7 mouse cellular contexts compared by ENCODE assay signal in genomic region chr7:25679971-25680370, GRCm38 (mm10). TPM values are rescaled to one million over a fixed set of nuclear protein-coding genes. Genes with fewer than 3 reads are reported as not detected.
A peak's percentile ranks its signal among the peaks of the same experiment; 100 is the strongest.
DNase-seq lines count a peak whose midpoint lies in the region; ATAC-seq and TF ChIP-seq lines count a peak whose summit lies in the region.

No protein-coding gene starts in this region.

- peak overlapping the region; percentile 51 for H3K4me2 ChIP-seq in midbrain, embryonic 16.5 days (ENCODE audit: low read length)

- intact Hi-C loops in left cerebral cortex, postnatal 36 days (cut with DNase I): loop anchor here (5.0 kb wide), 1 partner anchor 37 kb away; the partner anchor contains the start of gene Ccdc97

- no peak for TF ChIP-seq POLR2A in testis, adult 2 months (IDR thresholded peaks at IDR 0.05; ENCODE audit: control insufficient read depth, low read depth, low read length)

- 9% methylated on average over 6 of the region's 6 CpGs for WGBS in forebrain, embryonic 10.5 days
- 12% methylated on average over 6 of the region's 6 CpGs for WGBS in midbrain, embryonic 16.5 days

- H3K9me3 ChIP-seq in forebrain, embryonic 10.5 days: no peaks in the 10 kb centered on the region
- H3K9me3 ChIP-seq in midbrain, embryonic 16.5 days (replicated peaks; ENCODE audit: control insufficient read depth, low read length, poor library complexity, severe bottlenecking): no peaks in the 10 kb centered on the region

- H3K9ac ChIP-seq in midbrain, embryonic 16.5 days (ENCODE audit: low read depth, low read length): peak overlapping the region; percentile 82; the same call in 1 of the 2 replicates

- no peak for DNase-seq in testis, postnatal 10 days (ENCODE audit: low spot score)
- no peak for DNase-seq in forebrain, embryonic 10.5 days (ENCODE audit: extremely low spot score, low spot score)
- DNase-seq in kidney, postnatal 4 days: peak; percentile 26 to 44
- no peak for DNase-seq in right cerebral cortex, postnatal 10 days (ENCODE audit: low spot score in 2 of 2)
- DNase-seq in left cerebral cortex, postnatal 36 days (ENCODE audit: low spot score in 2 of 2): no peak

- peak overlapping the region; percentile 99 for H3K27ac ChIP-seq in testis, adult 2 months (ENCODE audit: control insufficient read depth, insufficient read depth, low read depth, low read length)
- H3K27ac ChIP-seq in forebrain, embryonic 10.5 days: peak overlapping the region; percentile 96; the same call in 1 of the 2 replicates
- peak overlapping the region; percentile 96; the same call in 1 of the 2 replicates for H3K27ac ChIP-seq in midbrain, embryonic 16.5 days (ENCODE audit: low read length)

- no peaks in the 10 kb centered on the region for H3K27me3 ChIP-seq in testis, adult 2 months (ENCODE audit: control insufficient read depth, insufficient read depth, low read length)
- peaks cover 43% of the 10 kb centered on the region for H3K27me3 ChIP-seq in forebrain, embryonic 10.5 days (ENCODE audit: poor library complexity, severe bottlenecking)
- peaks cover 8% of the 10 kb centered on the region; the same call in 1 of the 2 replicates for H3K27me3 ChIP-seq in midbrain, embryonic 16.5 days (ENCODE audit: control insufficient read depth, insufficient read depth, low read depth, low read length)

- TF ChIP-seq CTCF in testis, adult 2 months (IDR thresholded peaks at IDR 0.05; ENCODE audit: control insufficient read depth, insufficient read depth, insufficient replicate concordance, low read depth, low read length): no peak

- no peak for ATAC-seq in midbrain, embryonic 16.5 days

- no peaks in the 10 kb centered on the region for H3K36me3 ChIP-seq in testis, adult 2 months (ENCODE audit: control insufficient read depth, insufficient read depth, low read length)
- H3K36me3 ChIP-seq in forebrain, embryonic 10.5 days (replicated peaks): peaks cover 4% of the 10 kb centered on the region
- no peaks in the 10 kb centered on the region for H3K36me3 ChIP-seq in midbrain, embryonic 16.5 days (ENCODE audit: control insufficient read depth, insufficient read depth, low read length)

- peak overlapping the region; percentile 98; the same call in 1 of the 2 replicates for H3K4me3 ChIP-seq in testis, adult 2 months (ENCODE audit: control insufficient read depth, low read depth, low read length)
- H3K4me3 ChIP-seq in forebrain, embryonic 10.5 days: peak overlapping the region; percentile 71
- peak overlapping the region; percentile 60 for H3K4me3 ChIP-seq in midbrain, embryonic 16.5 days (ENCODE audit: low read depth, low read length)

- peaks cover 22% of the 10 kb centered on the region for H3K4me1 ChIP-seq in testis, adult 2 months (ENCODE audit: control insufficient read depth, insufficient read depth, low read length)
- H3K4me1 ChIP-seq in forebrain, embryonic 10.5 days: peaks cover 30% of the 10 kb centered on the region
- peaks cover 18% of the 10 kb centered on the region for H3K4me1 ChIP-seq in midbrain, embryonic 16.5 days (ENCODE audit: control insufficient read depth, insufficient read depth, low read length)

RNA-seq across cellular contexts. Expression of gene B9d2, which starts 0.6 kb away (rescaled TPM):
- 18.6 and 19.4 TPM in 2 replicates for polyA plus RNA-seq in testis, adult 2 months (2012; rRNA removed)
- polyA plus RNA-seq in forebrain, embryonic 10.5 days (2016; fragmentation: Nextera tagmentation; extraction: Ambion mirVana): 36.9 and 38.1 TPM in 2 replicates
- polyA plus RNA-seq in midbrain, embryonic 16.5 days (2015; fragmentation: Nextera tagmentation; extraction: Ambion mirVana): 40.0 and 49.8 TPM in 2 replicates
- 10 to 100 TPM; 23.7 to 28.9 TPM for total RNA-seq in left cerebral cortex, postnatal 36 days (2021)

RNA-seq across cellular contexts. Expression of gene Tmem91, which starts 5.0 kb away (rescaled TPM):
- polyA plus RNA-seq in testis, adult 2 months (2012; rRNA removed): 17.4 and 19.0 TPM in 2 replicates
- polyA plus RNA-seq in forebrain, embryonic 10.5 days (2016; fragmentation: Nextera tagmentation; extraction: Ambion mirVana): 2.2 and 3.2 TPM in 2 replicates
- polyA plus RNA-seq in midbrain, embryonic 16.5 days (2015; fragmentation: Nextera tagmentation; extraction: Ambion mirVana): 61.6 and 90.5 TPM in 2 replicates
- 10 to 100 TPM; 25.4 to 31.4 TPM for total RNA-seq in left cerebral cortex, postnatal 36 days (2021)

RNA-seq across cellular contexts. Expression of gene Tgfb1, which starts 6.8 kb away (rescaled TPM):
- polyA plus RNA-seq in testis, adult 2 months (2012; rRNA removed): 6.8 and 6.9 TPM in 2 replicates
- 0.89 and 1.2 TPM in 2 replicates for polyA plus RNA-seq in forebrain, embryonic 10.5 days (2016; fragmentation: Nextera tagmentation; extraction: Ambion mirVana)
- polyA plus RNA-seq in midbrain, embryonic 16.5 days (2015; fragmentation: Nextera tagmentation; extraction: Ambion mirVana): 0.21 and 0.78 TPM in 2 replicates
- 1 to 10 TPM; 7.9 to 8.8 TPM for total RNA-seq in left cerebral cortex, postnatal 36 days (2021)

RNA-seq across cellular contexts. Expression of gene Exosc5, which starts 21.0 kb away (rescaled TPM):
- polyA plus RNA-seq in testis, adult 2 months (2012; rRNA removed): 466 and 545 TPM in 2 replicates
- polyA plus RNA-seq in forebrain, embryonic 10.5 days (2016; fragmentation: Nextera tagmentation; extraction: Ambion mirVana): 81.0 and 82.1 TPM in 2 replicates
- polyA plus RNA-seq in midbrain, embryonic 16.5 days (2015; fragmentation: Nextera tagmentation; extraction: Ambion mirVana): 35.2 and 35.4 TPM in 2 replicates
- total RNA-seq in left cerebral cortex, postnatal 36 days (2021): 10 to 100 TPM; 24.0 to 26.4 TPM

RNA-seq across cellular contexts. Expression of gene Bckdha, which starts 21.2 kb away (rescaled TPM):
- polyA plus RNA-seq in testis, adult 2 months (2012; rRNA removed): 69.0 and 76.6 TPM in 2 replicates
- 42.5 and 44.0 TPM in 2 replicates for polyA plus RNA-seq in forebrain, embryonic 10.5 days (2016; fragmentation: Nextera tagmentation; extraction: Ambion mirVana)
- 38.2 and 41.4 TPM in 2 replicates for polyA plus RNA-seq in midbrain, embryonic 16.5 days (2015; fragmentation: Nextera tagmentation; extraction: Ambion mirVana)
- 10 to 100 TPM; 33.0 to 40.9 TPM for total RNA-seq in left cerebral cortex, postnatal 36 days (2021)

Comparison
In these comparisons a context has a peak if more than half of its experiments do, and no peak if none do; other contexts are left out.
1. DNase-seq: peak in kidney, postnatal 4 days (2 of 2); none in testis, postnatal 10 days (single experiment), forebrain, embryonic 10.5 days (single experiment), right cerebral cortex, postnatal 10 days (0 of 2) and left cerebral cortex, postnatal 36 days (0 of 2).
2. Peak in every context shown above with its lines, with median percentiles within 50 percentile points of each other: H3K27ac ChIP-seq and H3K4me3 ChIP-seq.